Mouse (Mus musculus) neutrophil, adult 5-6 weeks (primary cell): ENCODE results near the gene Esm1. TPM values are rescaled to one million over a fixed set of nuclear protein-coding genes. Genes with fewer than 3 reads are reported as not detected.
"Not testable (repeated sequence)": the region's sequence is repeated elsewhere in the genome, so short reads cannot be mapped to it uniquely, and the experiment has no call there.

Source experiments
- ATAC-seq: fragments of 151-379, 151-347 bp; 2 replicates; pipeline ENCODE4 v1.8.0; 2017; ENCODE audit warnings: mild to moderate bottlenecking, moderate TSS enrichment; ENCODE audit not compliant: insufficient number of reproducible peaks, poor library complexity, low FRiP score, severe bottlenecking; ENCODE audit errors: extremely low read depth
- total RNA-seq: library from RNA; stranded (forward); fragments of 200-1000 nt; gene quantifications from 2 replicates; pipeline ENCODE4 v1.2.3, GENCODE M21; 2017

Esm1 gene
- total RNA-seq, 1 experiment from 2014 or later, result 0.23 TPM

DNA sequence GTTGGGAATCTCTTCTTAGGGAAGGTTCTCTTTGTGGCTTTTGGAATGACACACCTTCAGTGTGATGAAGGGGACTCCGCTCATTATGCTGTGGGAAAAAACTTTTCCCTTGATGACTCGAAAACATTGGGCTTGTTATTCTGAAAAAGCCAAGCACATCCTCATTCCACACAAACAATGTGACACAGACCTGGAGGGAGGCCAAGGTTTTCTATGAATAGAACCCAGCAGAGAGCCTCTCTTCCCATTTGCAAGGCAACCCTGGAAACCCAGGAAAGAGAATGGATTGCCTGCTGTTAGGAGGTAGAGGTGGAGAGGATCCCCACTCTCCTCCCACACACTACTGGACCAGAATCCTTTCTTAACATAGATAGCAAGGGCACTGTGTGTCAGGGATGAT lies 14.6 kb downstream of the Esm1 start:
- no peak for ATAC-seq

DNA sequence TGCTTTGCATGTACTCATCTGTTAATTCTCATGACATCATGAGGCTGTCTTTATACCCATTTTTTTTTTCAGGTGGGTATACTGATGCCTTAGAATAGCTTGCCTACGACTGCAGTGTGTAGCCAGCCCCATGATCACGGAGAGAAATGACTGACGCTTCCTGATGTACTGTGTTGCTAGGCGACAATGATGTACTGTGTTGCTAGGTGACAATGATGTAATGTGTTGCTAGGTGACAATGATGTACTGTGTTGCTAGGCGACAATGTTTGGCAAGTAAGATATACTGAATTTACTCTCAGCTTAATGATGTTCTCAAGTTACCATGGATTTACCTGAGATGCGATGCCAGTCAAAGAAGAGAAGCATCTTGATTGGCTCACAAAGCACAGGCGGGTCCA lies 16.4 kb downstream of the Esm1 start, which contains the start of gene Gzmk:
Gene Gzmk (minus strand): TSS at position 98 of the 400 bp plus-strand sequence.
- ATAC-seq, result peak; percentile 40; the same call in 1 of the 2 replicates

DNA sequence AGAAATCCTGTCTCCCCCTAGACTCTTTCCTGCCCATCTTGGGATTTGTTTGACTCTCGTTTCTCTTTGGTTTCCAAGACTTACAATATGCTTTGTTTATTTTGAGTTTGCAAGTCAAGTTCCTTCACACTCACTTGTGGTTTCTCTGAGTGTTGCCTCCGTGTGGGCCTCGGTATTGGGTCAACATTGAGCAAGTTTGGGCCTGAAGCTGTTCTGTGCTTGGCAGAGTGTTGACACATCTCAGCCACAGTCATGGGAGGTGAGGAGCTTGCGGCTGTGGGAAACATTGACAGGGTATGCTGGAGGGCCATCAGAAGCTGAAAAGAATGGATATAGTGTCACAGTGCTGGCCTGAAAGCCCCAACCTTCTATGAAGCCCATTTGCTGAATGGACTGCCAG lies 17.6 kb downstream of the Esm1 start:
- ATAC-seq, result no peak

DNA sequence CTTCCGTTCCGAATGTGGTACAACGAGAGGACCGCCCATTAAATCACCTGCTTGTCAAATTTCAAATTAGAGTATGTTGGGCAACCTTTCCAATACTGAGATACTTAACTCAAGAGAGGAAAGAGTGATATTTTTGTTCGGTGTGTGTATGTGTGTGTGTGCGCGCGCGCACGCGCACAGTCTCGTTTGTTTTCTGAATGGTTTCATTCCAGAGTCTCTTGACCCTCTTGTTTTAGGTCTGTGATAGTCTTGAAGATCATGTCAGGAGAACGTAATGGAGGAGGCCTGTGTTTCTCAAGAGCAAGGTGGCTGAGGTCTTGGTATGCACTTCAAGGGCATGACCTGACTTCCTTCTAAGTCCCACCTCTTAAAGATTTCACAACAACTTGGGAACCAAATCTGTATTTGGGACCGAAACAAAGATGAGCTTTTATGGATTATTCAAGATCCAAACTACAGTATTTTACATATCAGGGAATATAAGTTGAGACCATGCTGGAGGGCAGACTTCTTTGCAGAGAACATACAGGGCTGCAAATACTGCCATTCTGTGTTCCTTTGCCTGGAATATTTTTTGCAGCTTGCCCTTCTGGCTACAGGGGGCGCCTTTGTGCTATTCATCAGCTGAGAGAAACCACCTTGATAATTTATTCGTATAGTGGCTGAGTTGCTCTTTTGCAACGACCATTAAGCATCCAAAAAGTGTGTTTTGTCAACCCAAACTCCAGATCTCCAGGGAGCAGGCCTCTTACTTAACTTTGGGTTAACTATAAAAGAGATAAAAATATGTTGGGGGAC lies 18.4 kb downstream of the Esm1 start:
- ATAC-seq, result no peak

DNA sequence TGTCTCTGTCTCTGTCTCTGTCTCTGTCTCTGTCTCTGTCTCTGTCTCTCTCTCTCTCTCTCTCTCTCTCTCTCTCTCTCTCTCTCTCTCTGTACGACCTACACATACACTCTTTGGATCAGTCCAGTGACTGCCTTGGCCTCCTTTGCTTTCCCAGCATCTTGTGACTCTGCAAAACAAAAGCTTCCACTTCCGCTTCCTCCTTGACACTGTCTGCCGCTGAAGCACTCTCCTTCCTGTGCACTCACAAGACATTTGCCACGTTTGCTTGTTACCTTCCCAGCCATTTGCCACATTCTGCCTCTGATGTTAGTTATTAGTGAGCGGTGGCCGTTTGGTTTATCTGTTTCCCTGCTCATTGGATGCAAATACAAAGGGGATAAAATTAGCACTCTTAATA lies 32.7 kb downstream of the Esm1 start:
- ATAC-seq, result peak; percentile 60; the same call in 1 of the 2 replicates

DNA sequence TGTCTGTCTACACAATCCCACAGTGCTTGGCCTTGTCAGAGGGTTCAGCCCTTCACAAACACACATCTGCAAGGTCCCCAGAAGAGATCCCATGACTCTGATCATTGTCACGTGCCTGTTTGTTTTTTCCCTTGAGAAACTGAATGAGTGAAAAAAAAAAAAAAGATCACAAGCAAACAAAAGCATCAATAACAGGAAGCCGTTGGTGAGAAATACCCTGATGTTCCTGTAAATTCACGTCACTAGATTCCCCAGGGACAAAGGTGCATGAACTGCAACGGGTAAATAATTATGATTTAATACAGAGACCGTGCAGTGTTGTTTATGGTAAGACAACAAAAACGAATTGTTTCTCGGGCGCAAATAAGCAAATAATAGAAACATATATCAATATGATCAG lies 35.6 kb downstream of the Esm1 start:
- ATAC-seq, result no peak

DNA sequence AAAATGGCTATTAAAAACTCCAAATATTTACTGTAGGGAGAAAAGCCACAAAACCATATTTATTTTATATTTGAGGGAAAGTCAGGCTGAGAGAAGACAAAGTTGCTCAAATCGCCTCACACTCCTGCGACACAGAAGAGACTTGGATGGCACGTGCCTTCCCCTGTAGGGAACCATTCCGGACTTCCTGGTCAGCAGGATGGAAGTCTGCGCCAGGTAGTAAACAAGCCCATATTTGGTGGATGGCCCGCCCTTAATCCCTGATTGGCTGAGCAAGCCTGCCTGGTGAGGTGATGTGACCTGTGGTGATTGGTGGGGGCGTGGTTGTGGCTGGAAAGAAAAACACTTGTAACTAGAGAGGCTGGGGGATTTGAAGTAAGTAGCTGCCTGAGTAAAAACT lies 43.1 kb downstream of the Esm1 start:
- ATAC-seq, result not testable (repeated sequence)

DNA sequence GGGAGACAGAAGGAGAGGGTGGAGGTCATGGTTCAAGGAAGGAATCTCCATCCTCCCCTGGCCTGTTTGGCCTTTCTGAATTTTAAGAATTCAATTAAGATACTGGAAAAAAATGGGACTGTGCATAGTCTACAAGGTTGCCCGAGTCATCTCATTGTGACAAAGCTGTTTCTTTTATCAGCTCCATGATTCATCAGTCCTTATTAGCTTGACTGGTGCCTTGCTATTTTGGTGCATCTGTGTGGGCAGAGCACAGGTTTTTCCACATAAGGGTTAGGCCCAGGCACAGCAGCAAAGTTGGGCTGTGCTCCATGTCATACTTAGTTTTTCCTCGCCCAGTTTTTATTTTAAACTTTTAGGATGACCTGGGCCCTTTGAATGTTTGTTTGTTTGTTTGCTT lies 47.3 kb downstream of the Esm1 start:
- no peak for ATAC-seq

DNA sequence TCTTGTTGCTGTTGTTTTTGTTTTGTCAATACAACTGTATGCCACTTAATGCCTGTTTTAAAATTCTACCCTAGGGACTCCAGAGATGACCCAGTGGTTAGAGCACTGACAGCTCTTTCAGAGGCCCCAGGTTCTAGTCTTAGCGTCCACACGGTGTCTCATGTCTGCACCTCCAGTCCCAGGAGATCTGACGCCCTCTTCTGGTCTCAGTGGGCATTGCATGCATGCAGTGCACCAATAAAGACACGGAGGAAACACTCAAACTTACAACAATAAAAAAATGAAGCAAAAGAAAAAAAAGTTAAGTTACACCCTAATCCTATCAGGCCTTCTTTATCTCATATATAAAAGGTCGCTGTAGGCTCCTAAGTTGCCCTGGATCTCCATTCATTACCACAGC lies 47.7 kb downstream of the Esm1 start:
- ATAC-seq, result no peak

DNA sequence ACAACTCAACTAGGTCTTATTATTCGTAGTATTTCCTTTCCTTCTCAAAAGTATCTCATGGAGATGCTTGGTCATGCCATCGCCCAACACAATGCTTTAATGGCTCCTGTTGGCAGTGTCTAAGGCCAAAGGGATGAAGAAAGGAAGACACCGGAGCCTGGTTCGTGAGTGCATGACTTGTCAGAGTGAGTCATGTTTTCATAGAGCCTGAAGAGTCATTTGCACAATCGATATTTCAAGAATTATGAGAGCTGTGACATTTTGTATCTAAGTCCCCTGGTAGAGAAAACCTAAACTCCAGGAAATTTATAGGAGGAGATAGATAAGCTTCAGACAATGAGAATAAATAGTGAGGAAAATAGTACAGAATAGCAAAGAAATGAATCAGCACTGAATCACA lies 49.8 kb downstream of the Esm1 start:
- no peak for ATAC-seq

DNA sequence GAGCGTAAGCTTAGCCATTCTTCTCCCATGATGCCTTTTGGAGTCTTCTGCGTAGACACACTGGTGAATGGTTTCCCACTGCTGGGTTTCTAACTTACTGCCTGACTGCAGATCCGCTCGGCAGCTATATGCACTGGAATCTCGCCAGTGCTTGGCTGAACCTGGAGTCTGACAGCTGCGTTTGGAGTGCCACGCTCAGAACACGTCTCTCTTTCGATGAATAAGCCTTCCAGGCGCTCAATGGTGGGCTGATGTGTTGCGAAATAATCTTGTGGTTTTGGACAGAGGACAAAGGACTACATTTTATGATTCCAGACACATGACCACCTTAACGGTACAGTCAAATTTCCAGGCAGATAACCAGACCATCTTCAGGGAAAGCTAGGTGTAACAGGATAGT lies 53.4 kb downstream of the Esm1 start:
- no peak for ATAC-seq

DNA sequence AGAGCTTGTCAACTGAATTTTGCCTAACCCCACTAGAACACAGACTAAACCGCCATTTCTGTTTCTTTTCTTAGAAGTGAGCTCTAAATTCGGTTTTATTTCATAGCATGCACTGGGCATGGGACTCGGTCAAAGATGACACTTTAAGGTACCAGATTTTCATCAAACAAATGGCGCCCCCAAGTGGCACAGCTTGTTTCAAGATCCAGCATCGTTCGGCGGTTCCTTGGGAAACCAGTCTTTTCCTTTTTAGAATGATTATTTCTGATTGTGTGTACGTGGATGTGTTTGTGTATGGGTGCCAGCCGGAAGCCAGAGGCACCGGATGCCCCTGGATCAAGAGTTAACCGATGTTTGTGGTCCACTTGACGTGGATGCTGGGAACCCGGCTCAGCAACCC lies 55.8 kb downstream of the Esm1 start:
- ATAC-seq, result no peak

DNA sequence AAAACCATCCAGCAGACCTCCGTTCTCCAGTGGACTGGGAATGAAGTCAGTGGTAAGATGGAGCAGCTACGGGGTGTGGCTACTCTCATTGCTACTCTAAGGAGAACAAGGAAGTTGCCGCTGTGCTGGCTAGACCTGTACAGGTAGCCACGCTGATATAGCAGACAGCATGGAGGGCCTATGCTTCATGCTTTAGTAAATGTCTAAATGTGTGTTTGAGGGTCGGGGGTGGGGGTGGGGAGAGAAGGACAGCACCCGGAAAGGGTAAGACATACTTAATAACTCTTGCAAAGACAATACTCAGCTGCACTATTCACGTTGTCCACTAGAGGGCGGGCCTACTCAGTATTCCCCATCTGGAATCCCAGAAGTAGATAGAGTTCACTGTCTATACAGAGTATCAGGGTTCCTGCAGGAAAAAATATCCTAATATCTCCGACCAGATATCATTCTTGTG lies 57.1 kb downstream of the Esm1 start:
- peak; percentile 34; the same call in 1 of the 2 replicates for ATAC-seq

DNA sequence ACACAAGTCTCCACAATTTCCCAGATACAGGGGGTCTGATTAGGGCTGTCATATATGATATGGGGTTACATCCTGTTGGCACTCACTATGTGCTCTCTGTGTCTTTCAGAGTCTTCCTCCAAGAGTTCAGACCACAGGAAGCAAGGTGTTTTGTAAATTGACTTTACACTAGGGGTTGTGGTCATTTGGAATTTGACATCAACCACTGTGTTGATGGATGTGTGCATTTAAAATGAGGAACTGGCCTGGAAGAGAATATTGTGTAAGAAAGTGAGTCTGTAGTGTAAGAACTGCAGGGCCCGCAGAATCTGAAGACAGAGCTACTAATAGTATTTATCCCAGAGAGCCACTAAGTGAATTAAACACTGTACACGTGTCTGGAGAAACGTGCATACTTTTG lies 57.7 kb downstream of the Esm1 start:
- peak; percentile 72 for ATAC-seq

Other genes with a start within 250 kb of the Esm1 start
- 8.0 and 11.3 TPM in 2 replicates for gene Ccno, start 221.9 kb upstream of the Esm1 start, total RNA-seq
- gene Mcidas, start 215.8 kb upstream of the Esm1 start, total RNA-seq, result not detected in 2 replicates
- gene Cdc20b, start 174.5 kb upstream of the Esm1 start, total RNA-seq, result 0.49 TPM in 1 of 2 replicates, not detected in the other
- gene Gpx8, start 163.2 kb upstream of the Esm1 start, total RNA-seq, result not detected in 2 replicates
- gene Gzma, start 108.7 kb upstream of the Esm1 start, total RNA-seq, result 38.9 and 40.6 TPM in 2 replicates
- 0.58 TPM in 1 of 2 replicates, not detected in the other for gene Gzmk, start 16.2 kb downstream of the Esm1 start, total RNA-seq
- not detected in 2 replicates for gene BC067074, start 83.5 kb downstream of the Esm1 start, total RNA-seq